Mouse (Mus musculus) forebrain, embryonic 15.5 days (tissue): ENCODE results near the gene Ndufc2. TPM values are rescaled to one million over a fixed set of nuclear protein-coding genes. Genes with fewer than 3 reads are reported as not detected.
A peak's percentile ranks its signal among the peaks of the same experiment; 100 is the strongest.

Source experiments
- ATAC-seq: fragments of 200-750 bp; cut with Nextera tagmentation; replicated peaks from 2 replicates; pipeline ENCODE4 v1.8.0; 2017; ENCODE audit warnings: mild to moderate bottlenecking, moderate TSS enrichment, moderate library complexity
- H3K27ac ChIP-seq: fragments of 300-500 bp; sonication (generic); replicated peaks from 2 replicates; pipeline ENCODE4 v1.5.1; 2015; ENCODE audit warnings: mild to moderate bottlenecking, inconsistent platforms
- H3K27me3 ChIP-seq: fragments of 300-500 bp; sonication (generic); 2 replicates; pipeline ENCODE4 v1.6.1; 2015; ENCODE audit warnings: inconsistent platforms
- H3K36me3 ChIP-seq: fragments of 300-500 bp; sonication (generic); 2 replicates; pipeline ENCODE4 v1.6.1; 2015; ENCODE audit warnings: mild to moderate bottlenecking, inconsistent platforms
- H3K4me1 ChIP-seq: fragments of 300-500 bp; sonication (generic); 2 replicates; pipeline ENCODE4 v1.6.1; 2015; ENCODE audit warnings: inconsistent platforms
- H3K4me2 ChIP-seq: fragments of 300-500 bp; sonication (generic); replicated peaks from 2 replicates; pipeline ENCODE4 v1.6.1; 2015; ENCODE audit warnings: mild to moderate bottlenecking, inconsistent platforms
- H3K4me3 ChIP-seq: fragments of 300-500 bp; sonication (generic); 2 replicates; pipeline ENCODE4 v1.5.1; 2015; ENCODE audit warnings: mild to moderate bottlenecking, inconsistent platforms
- H3K9ac ChIP-seq: fragments of 300-500 bp; sonication (generic); replicated peaks from 2 replicates; pipeline ENCODE4 v1.6.1; 2015; ENCODE audit warnings: mild to moderate bottlenecking, inconsistent platforms
- H3K9me3 ChIP-seq: fragments of 300-500 bp; sonication (generic); 2 replicates; pipeline ENCODE4 v1.6.1; 2016; ENCODE audit warnings: inconsistent platforms
- WGBS: fragments of 180-500 bp; shearing (Covaris S2); methylation state at CpG from one replicate; pipeline ENCODE4 v1.1.7; 2015; ENCODE audit warnings: mixed read lengths; 5-methylcytosine and 5-hydroxymethylcytosine counted together
- polyA plus RNA-seq: library from polyadenylated mRNA; unstranded; fragments of >200 nt; fragmentation: Nextera tagmentation; extraction: Ambion mirVana; gene quantifications from 2 replicates; pipeline ENCODE4 v1.2.1, GENCODE M21; 2015

Gene Ndufc2
- polyA plus RNA-seq, 1 experiment from 2014 or later: 460 TPM

- peak; percentile 46 for ATAC-seq
- Histone ChIP-seq H3K9me3 (no peaks in the 10 kb centered on the region), H3K4me2 (no peak within 1 kb of the TSS; the same call in 1 of the 2 replicates), H3K27me3 (no peaks in the 10 kb centered on the region), H3K4me3 (no peak within 1 kb of the TSS), H3K36me3 (peaks cover 5% of the 10 kb centered on the region), H3K4me1 (peaks cover 18% of the 10 kb centered on the region), H3K27ac (0 out of 2 replicates have a peak within 1 kb of the TSS, but pooled peaks have one; percentile 37), H3K9ac (no peak within 1 kb of the TSS)
- WGBS: 71% methylated on average over 25 of the region's 25 CpGs
Observed at GRCm38 (mm10) chr7:97416906-97417777, 17.3 kb downstream of the Ndufc2 start, which contains the start of gene Thrsp. Gene Thrsp, minus strand, starts transcription at chr7:97417730.

GRCm38 (mm10) chr7:97418717-97419116, 18.9 kb downstream of the Ndufc2 start:
- Histone ChIP-seq H3K4me1 (peaks cover 18% of the 10 kb centered on the region), H3K4me2 (no peak overlapping the region), H3K27ac (no peak overlapping the region), H3K9me3 (no peaks in the 10 kb centered on the region), H3K4me3 (no peak overlapping the region), H3K27me3 (no peaks in the 10 kb centered on the region), H3K9ac (no peak overlapping the region), H3K36me3 (no peaks in the 10 kb centered on the region)
- no peak for ATAC-seq
- WGBS: 74% methylated on average over 5 of the region's 5 CpGs

GRCm38 (mm10) chr7:97419163-97419562, 19.4 kb downstream of the Ndufc2 start:
- WGBS: 82% methylated on average over 5 of the region's 5 CpGs

GRCm38 (mm10) chr7:97420406-97420805, 20.6 kb downstream of the Ndufc2 start:
- no peaks in the 10 kb centered on the region for H3K9me3 ChIP-seq
- no peak overlapping the region for H3K4me2 ChIP-seq
- H3K9ac ChIP-seq: no peak overlapping the region
- ATAC-seq: no peak
- WGBS: 95% methylated on average over 1 of the region's 1 CpGs
- H3K27ac ChIP-seq: no peak overlapping the region
- H3K4me3 ChIP-seq: no peak overlapping the region
- H3K4me1 ChIP-seq: peaks cover 23% of the 10 kb centered on the region
- no peaks in the 10 kb centered on the region for H3K36me3 ChIP-seq
- no peaks in the 10 kb centered on the region for H3K27me3 ChIP-seq

More at GRCm38 (mm10) chr7:97419163-97419562, 19.4 kb downstream of the Ndufc2 start:
- peaks cover 18% of the 10 kb centered on the region for H3K4me1 ChIP-seq
- no peaks in the 10 kb centered on the region for H3K36me3 ChIP-seq
- no peak for ATAC-seq
- no peaks in the 10 kb centered on the region for H3K9me3 ChIP-seq
- H3K4me2 ChIP-seq: no peak overlapping the region
- no peaks in the 10 kb centered on the region for H3K27me3 ChIP-seq
- H3K9ac ChIP-seq: no peak overlapping the region
- H3K4me3 ChIP-seq: no peak overlapping the region
- H3K27ac ChIP-seq: no peak overlapping the region

- Histone ChIP-seq H3K4me2 (no peak overlapping the region), H3K4me3 (no peak overlapping the region), H3K9me3 (no peaks in the 10 kb centered on the region), H3K27me3 (no peaks in the 10 kb centered on the region), H3K4me1 (peaks cover 23% of the 10 kb centered on the region), H3K9ac (no peak overlapping the region), H3K27ac (no peak overlapping the region), H3K36me3 (no peaks in the 10 kb centered on the region)
- no peak; the same call in 1 of the 2 replicates for ATAC-seq
- 63% methylated on average over 8 of the region's 8 CpGs for WGBS
Observed at GRCm38 (mm10) chr7:97420958-97421651, 21.3 kb downstream of the Ndufc2 start.

- H3K9me3 ChIP-seq: no peaks in the 10 kb centered on the region
- no peak overlapping the region for H3K9ac ChIP-seq
- H3K36me3 ChIP-seq: no peaks in the 10 kb centered on the region
- H3K4me2 ChIP-seq: no peak overlapping the region
- 60% methylated on average over 5 of the region's 5 CpGs for WGBS
- peaks cover 21% of the 10 kb centered on the region for H3K4me1 ChIP-seq
- H3K4me3 ChIP-seq: no peak overlapping the region
- H3K27me3 ChIP-seq: no peaks in the 10 kb centered on the region
- ATAC-seq: no peak
- H3K27ac ChIP-seq: no peak overlapping the region
Observed at GRCm38 (mm10) chr7:97423754-97424153, 24.0 kb downstream of the Ndufc2 start.

GRCm38 (mm10) chr7:97424621-97425245, 24.9 kb downstream of the Ndufc2 start:
- ATAC-seq: peak; percentile 86
- H3K9me3 ChIP-seq: no peaks in the 10 kb centered on the region
- no peaks in the 10 kb centered on the region for H3K27me3 ChIP-seq
- no peak overlapping the region for H3K4me3 ChIP-seq
- H3K4me2 ChIP-seq: no peak overlapping the region
- H3K4me1 ChIP-seq: peaks cover 30% of the 10 kb centered on the region
- no peaks in the 10 kb centered on the region for H3K36me3 ChIP-seq
- H3K27ac ChIP-seq: peak overlapping the region; percentile 44
- WGBS: 9% methylated on average over 12 of the region's 12 CpGs
- H3K9ac ChIP-seq: no peak overlapping the region

- no peak overlapping the region for H3K27ac ChIP-seq
Observed at GRCm38 (mm10) chr7:97426566-97426965, 26.8 kb downstream of the Ndufc2 start.

GRCm38 (mm10) chr7:97427296-97427695, 27.5 kb downstream of the Ndufc2 start:
- Histone ChIP-seq H3K4me1 (peaks cover 27% of the 10 kb centered on the region), H3K4me3 (no peak overlapping the region), H3K4me2 (no peak overlapping the region), H3K9me3 (no peaks in the 10 kb centered on the region), H3K9ac (no peak overlapping the region), H3K27ac (no peak overlapping the region; the same call in 1 of the 2 replicates), H3K36me3 (no peaks in the 10 kb centered on the region), H3K27me3 (no peaks in the 10 kb centered on the region)
- 77% methylated on average over 6 of the region's 6 CpGs for WGBS
- ATAC-seq: no peak

More at GRCm38 (mm10) chr7:97426566-97426965, 26.8 kb downstream of the Ndufc2 start:
- no peak overlapping the region for H3K9ac ChIP-seq
- H3K27me3 ChIP-seq: no peaks in the 10 kb centered on the region
- H3K36me3 ChIP-seq: no peaks in the 10 kb centered on the region
- no peaks in the 10 kb centered on the region for H3K9me3 ChIP-seq
- no peak overlapping the region for H3K4me3 ChIP-seq
- WGBS: 68% methylated on average over 6 of the region's 6 CpGs
- peaks cover 27% of the 10 kb centered on the region for H3K4me1 ChIP-seq
- ATAC-seq: no peak
- no peak overlapping the region for H3K4me2 ChIP-seq

- H3K4me1 ChIP-seq: peaks cover 27% of the 10 kb centered on the region
- H3K4me3 ChIP-seq: no peak overlapping the region
- peak overlapping the region; percentile 61; the same call in 1 of the 2 replicates for H3K27ac ChIP-seq
- no peaks in the 10 kb centered on the region for H3K27me3 ChIP-seq
- H3K9me3 ChIP-seq: no peaks in the 10 kb centered on the region
- no peak overlapping the region for H3K9ac ChIP-seq
- ATAC-seq: 0 out of 2 replicates have a peak, but pooled peaks have one; percentile 20
- H3K4me2 ChIP-seq: no peak overlapping the region
- H3K36me3 ChIP-seq: no peaks in the 10 kb centered on the region
- WGBS: 60% methylated on average over 5 of the region's 5 CpGs
Observed at GRCm38 (mm10) chr7:97427778-97428420, 28.1 kb downstream of the Ndufc2 start.

GRCm38 (mm10) chr7:97429705-97430104, 29.9 kb downstream of the Ndufc2 start:
- Histone ChIP-seq H3K4me2 (0 out of 2 replicates have a peak overlapping the region, but pooled peaks have one; percentile 5), H3K27ac (peak overlapping the region; percentile 80)
- WGBS: 1% methylated on average over 5 of the region's 5 CpGs

More at GRCm38 (mm10) chr7:97429705-97430104, 29.9 kb downstream of the Ndufc2 start:
- Histone ChIP-seq H3K4me3 (no peak overlapping the region), H3K36me3 (no peaks in the 10 kb centered on the region), H3K9me3 (no peaks in the 10 kb centered on the region), H3K9ac (no peak overlapping the region), H3K27me3 (no peaks in the 10 kb centered on the region), H3K4me1 (peaks cover 33% of the 10 kb centered on the region)
- peak; percentile 53 for ATAC-seq
